Comparison of ENCODE assay signal across 18 mouse cellular contexts in genomic region chr19:16231584-16231983, GRCm38 (mm10).
DNase-seq lines count a peak whose midpoint lies in the region; TF ChIP-seq lines count a peak whose summit lies in the region.
"Had no signal": no experiment of that assay in that cellular context is flagged by ENCODE, and none has a peak within 500 bp of the region (broad histone marks: within the 10 kb centered on the region; RNA-seq: fewer than 3 reads in every experiment).

No protein-coding gene starts in this region.

- no peak overlapping the region for H3K4me2 ChIP-seq in CH12.LX (ENCODE audit: insufficient read depth, low read depth, poor library complexity, severe bottlenecking)
- H3K4me2 ChIP-seq: embryonic facial prominence, embryonic 12.5 days; forebrain, embryonic 13.5 days; forebrain, embryonic 15.5 days had no signal

- no peak for TF ChIP-seq POLR2A in CH12.LX (IDR thresholded peaks at IDR 0.05; ENCODE audit: low read depth, low read length)

- no peaks in the 10 kb centered on the region for H3K27me3 ChIP-seq in CH12.LX (replicated peaks)
- H3K27me3 ChIP-seq: embryonic facial prominence, embryonic 12.5 days; forebrain, embryonic 13.5 days; forebrain, embryonic 15.5 days had no signal

- H3K4me3 ChIP-seq in CH12.LX (replicated peaks in 1 of 3; ENCODE audit: low read depth in 2 of 3, low read length in 2 of 3, poor library complexity in 1 of 3): no peak overlapping the region
- H3K4me3 ChIP-seq: embryonic facial prominence, embryonic 10.5 days; embryonic facial prominence, embryonic 12.5 days; forebrain, embryonic 13.5 days; forebrain, embryonic 15.5 days had no signal

- peak; percentile 6 to 14 for DNase-seq in spleen, postnatal 36 days (ENCODE audit: low spot score in 2 of 2)
- no peak for DNase-seq in spleen, postnatal 4 days (ENCODE audit: low spot score in 2 of 2)
- DNase-seq in CH12.LX (ENCODE audit: extremely low read depth): peak; percentile 25
- no peak for DNase-seq in natural killer cell, adult 2 months (ENCODE audit: low spot score in 2 of 2)
- no peak for DNase-seq in left cerebral cortex, adult 8-10 months (ENCODE audit: low spot score in 2 of 2)
- DNase-seq: adrenal gland, adult 8-10 months; adrenal gland, postnatal 14 days; adrenal gland, postnatal 36 days; cerebellum, adult 11-12 months; cerebellum, adult 2 months; cerebellum, adult 9-10 months; cerebellum, postnatal 10 days; cerebellum, postnatal 25 days; forebrain, postnatal 0 days had no signal

- peaks cover 4 to 64% of the 10 kb centered on the region in 2 experiments; a peak in 3 of 4 replicates for H3K4me1 ChIP-seq in CH12.LX (ENCODE audit: control insufficient read depth in 1 of 2, insufficient read depth in 2 of 2)
- H3K4me1 ChIP-seq: embryonic facial prominence, embryonic 12.5 days had no signal

- no peak for TF ChIP-seq CTCF in CH12.LX (conservative IDR thresholded peaks at IDR 0.05 in 1 of 2, IDR thresholded peaks at IDR 0.05 in 1 of 2; ENCODE audit: low read depth in 2 of 2, low read length in 2 of 2)

- peaks cover 0 to 17% of the 10 kb centered on the region in 2 experiments for H3K36me3 ChIP-seq in CH12.LX (replicated peaks in 1 of 2; ENCODE audit: control insufficient read depth in 1 of 2, insufficient read depth in 1 of 2, low read length in 1 of 2)

- no peak for TF ChIP-seq RAD21 in CH12.LX (IDR thresholded peaks at IDR 0.05; ENCODE audit: low read depth, low read length)

- no peak overlapping the region for H3K9ac ChIP-seq in CH12.LX (ENCODE audit: insufficient read depth, low read depth)
- H3K9ac ChIP-seq: embryonic facial prominence, embryonic 12.5 days; forebrain, embryonic 13.5 days; forebrain, embryonic 15.5 days; forebrain, postnatal 0 days had no signal

- H3K27ac ChIP-seq in CH12.LX (ENCODE audit: insufficient read depth, low read depth): no peak overlapping the region
- H3K27ac ChIP-seq: embryonic facial prominence, embryonic 10.5 days; embryonic facial prominence, embryonic 12.5 days; forebrain, embryonic 13.5 days; forebrain, embryonic 15.5 days had no signal

- in situ Hi-C loops in CH12.LX (cut with MboI; ENCODE audit: low pct_ligation_motif_present, low pct_unique_long_range_greater_than_20kb, low sequenced_read_pairs): no loop called here

- dilution Hi-C loops in CH12.LX (cut with MboI; ENCODE audit: extremely low pct_ligation_motif_present, extremely low pct_unique_long_range_greater_than_20kb, low sequenced_read_pairs): no loop called here

- peak; percentile 66 for TF ChIP-seq EP300 in CH12.LX (IDR thresholded peaks at IDR 0.05; ENCODE audit: low read length)

- H3K9me3 ChIP-seq in CH12.LX (replicated peaks; ENCODE audit: low read length): no peaks in the 10 kb centered on the region
- H3K9me3 ChIP-seq: embryonic facial prominence, embryonic 10.5 days; embryonic facial prominence, embryonic 12.5 days; forebrain, embryonic 13.5 days; forebrain, embryonic 15.5 days had no signal

- no peaks in the 10 kb centered on the region for H3K79me2 ChIP-seq in CH12.LX (replicated peaks; ENCODE audit: control insufficient read depth, extremely low read depth, insufficient read depth, poor library complexity, severe bottlenecking)

TF ChIP-seq in CH12.LX, 34 proteins besides CTCF, POLR2A, EP300 and RAD21:
- TF ChIP-seq GABPA (IDR thresholded peaks at IDR 0.05; ENCODE audit: insufficient replicate concordance, low read depth, low read length) (no peak), HCFC1 (IDR thresholded peaks at IDR 0.05; ENCODE audit: low read depth, low read length) (no peak), MAX (IDR thresholded peaks at IDR 0.05; ENCODE audit: low read length) (no peak), SIN3A (IDR thresholded peaks at IDR 0.05; ENCODE audit: low read length) (no peak), ETS1 (conservative IDR thresholded peaks at IDR 0.05; ENCODE audit: low read depth, low read length) (no peak), KAT2A (IDR thresholded peaks at IDR 0.05; ENCODE audit: insufficient replicate concordance, low read length) (no peak), MYC (IDR thresholded peaks at IDR 0.05; ENCODE audit: low read depth, low read length) (no peak), ZKSCAN1 (IDR thresholded peaks at IDR 0.05; ENCODE audit: borderline replicate concordance, low read depth, low read length) (no peak), MAZ (IDR thresholded peaks at IDR 0.05; ENCODE audit: low read depth, low read length) (no peak), IRF4 (IDR thresholded peaks at IDR 0.05; ENCODE audit: low read depth, low read length) (peak; percentile 44), MEF2A (IDR thresholded peaks at IDR 0.05; ENCODE audit: borderline replicate concordance, low read depth, low read length) (peak; percentile 24; the same call in 1 of the 2 replicates), TCF12 (IDR thresholded peaks at IDR 0.05; ENCODE audit: low read depth, low read length) (peak; percentile 42; the same call in 1 of the 2 replicates), SMC3 (IDR thresholded peaks at IDR 0.05; ENCODE audit: low read depth, low read length) (no peak), BHLHE40 (IDR thresholded peaks at IDR 0.05; ENCODE audit: low read depth, low read length) (no peak), TBP (conservative IDR thresholded peaks at IDR 0.05; ENCODE audit: low read depth, low read length) (no peak), POLR2AphosphoS2 (IDR thresholded peaks at IDR 0.05; ENCODE audit: low read depth, low read length) (no peak), CHD2 (IDR thresholded peaks at IDR 0.05; ENCODE audit: low read length) (no peak), MXI1 (IDR thresholded peaks at IDR 0.05; ENCODE audit: low read depth, low read length) (no peak), ELF1 (IDR thresholded peaks at IDR 0.05; ENCODE audit: low read depth, low read length) (no peak)

Comparison
In these comparisons a context has a peak if more than half of its experiments do, and no peak if none do; other contexts are left out.
1. DNase-seq: peak in spleen, postnatal 36 days (2 of 2) and CH12.LX (single experiment); none in spleen, postnatal 4 days (0 of 2), natural killer cell, adult 2 months (0 of 2) and left cerebral cortex, adult 8-10 months (0 of 2).